Mouse (Mus musculus): ENCODE results near the gene Upf3b. TPM values are rescaled to one million over a fixed set of nuclear protein-coding genes. Genes with fewer than 3 reads are reported as not detected.
"Not testable (repeated sequence)": the region's sequence is repeated elsewhere in the genome, so short reads cannot be mapped to it uniquely, and the experiment has no call there.

Upf3b gene
- polyA plus RNA-seq, 1 experiment: 6.3 TPM

GRCm38 (mm10) chrX:37080345-37080744 is 29.8 kb downstream of the Upf3b start:
- DNase-seq (ENCODE audit: low read depth): not testable (repeated sequence)

GRCm38 (mm10) chrX:37076651-37077050 is 33.5 kb downstream of the Upf3b start:
- DNase-seq (ENCODE audit: low read depth): no peak

DNA sequence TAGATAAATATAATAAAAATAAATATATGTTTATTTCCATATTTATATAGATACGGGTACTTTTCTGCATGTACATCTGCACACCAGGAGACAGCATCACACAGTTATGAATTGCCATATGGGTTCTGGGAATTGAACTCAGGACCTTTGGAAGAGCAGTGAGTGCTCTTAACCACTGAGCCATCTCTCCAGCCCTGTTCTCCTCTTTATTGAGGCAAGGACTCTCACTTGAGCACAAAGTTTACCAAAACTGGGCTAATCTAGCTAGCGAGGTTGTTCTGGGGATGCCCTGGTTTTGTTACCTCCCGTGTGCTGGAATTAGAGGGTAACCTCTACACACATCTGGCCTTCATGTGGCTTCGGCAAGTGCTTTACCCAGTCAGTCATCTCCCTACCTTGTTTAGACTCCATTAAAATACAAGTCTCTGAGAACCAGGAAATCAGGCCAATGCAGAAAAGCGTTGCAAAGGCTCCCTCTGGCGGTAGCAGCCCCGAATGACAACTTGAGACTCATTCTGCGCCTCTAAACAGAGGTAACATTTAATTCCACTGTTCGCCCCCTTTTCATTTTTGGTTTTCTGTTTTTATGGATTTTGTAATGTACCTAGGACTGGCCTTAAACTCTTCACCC is 35.7 kb downstream of the Upf3b start:
- DNase-seq (ENCODE audit: low read depth): no peak

- DNase-seq (ENCODE audit: low read depth): no peak
These were observed 41.4 kb downstream of the Upf3b start for GRCm38 (mm10) chrX:37068766-37069165.

DNA sequence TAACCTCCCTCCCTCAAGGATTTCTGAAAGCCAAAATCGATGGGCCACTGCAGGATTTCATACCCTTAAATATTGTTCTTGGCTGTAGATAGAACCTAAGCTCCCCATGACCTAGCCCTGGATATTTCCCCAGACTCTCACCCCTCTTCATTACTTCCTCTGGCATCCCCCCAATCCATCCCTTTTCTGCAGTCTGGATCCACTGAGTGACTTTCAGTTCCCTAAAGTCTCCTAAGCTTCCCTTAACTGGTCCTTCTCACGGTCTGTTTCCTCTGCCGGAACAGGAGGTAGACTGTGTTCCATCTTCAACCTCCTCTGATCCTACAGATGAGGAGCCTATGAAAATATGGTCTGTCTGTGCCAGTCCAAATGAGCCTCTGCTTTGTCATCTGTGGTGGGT is 42.8 kb downstream of the Upf3b start:
- no peak for DNase-seq (ENCODE audit: low read depth)

DNA sequence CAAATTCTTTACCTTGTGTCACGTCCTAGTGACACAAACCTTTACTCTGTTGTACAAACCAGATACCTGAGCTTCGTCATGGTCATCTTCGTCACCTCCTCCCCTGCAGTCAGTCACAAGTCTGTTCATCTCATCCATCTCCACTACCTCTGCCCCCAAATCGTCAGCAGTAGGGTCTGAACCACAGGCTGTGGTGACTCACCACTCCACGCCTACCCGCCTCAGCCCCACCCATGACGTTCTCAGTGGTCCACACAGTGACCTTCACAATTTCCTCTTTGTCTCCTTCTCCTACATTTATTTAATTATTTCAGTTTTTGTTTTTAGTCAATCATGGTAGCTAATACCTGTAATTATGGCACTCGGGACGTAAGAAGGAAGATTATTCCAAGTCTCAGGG is 46.2 kb downstream of the Upf3b start:
- no peak for DNase-seq (ENCODE audit: low read depth)

DNA sequence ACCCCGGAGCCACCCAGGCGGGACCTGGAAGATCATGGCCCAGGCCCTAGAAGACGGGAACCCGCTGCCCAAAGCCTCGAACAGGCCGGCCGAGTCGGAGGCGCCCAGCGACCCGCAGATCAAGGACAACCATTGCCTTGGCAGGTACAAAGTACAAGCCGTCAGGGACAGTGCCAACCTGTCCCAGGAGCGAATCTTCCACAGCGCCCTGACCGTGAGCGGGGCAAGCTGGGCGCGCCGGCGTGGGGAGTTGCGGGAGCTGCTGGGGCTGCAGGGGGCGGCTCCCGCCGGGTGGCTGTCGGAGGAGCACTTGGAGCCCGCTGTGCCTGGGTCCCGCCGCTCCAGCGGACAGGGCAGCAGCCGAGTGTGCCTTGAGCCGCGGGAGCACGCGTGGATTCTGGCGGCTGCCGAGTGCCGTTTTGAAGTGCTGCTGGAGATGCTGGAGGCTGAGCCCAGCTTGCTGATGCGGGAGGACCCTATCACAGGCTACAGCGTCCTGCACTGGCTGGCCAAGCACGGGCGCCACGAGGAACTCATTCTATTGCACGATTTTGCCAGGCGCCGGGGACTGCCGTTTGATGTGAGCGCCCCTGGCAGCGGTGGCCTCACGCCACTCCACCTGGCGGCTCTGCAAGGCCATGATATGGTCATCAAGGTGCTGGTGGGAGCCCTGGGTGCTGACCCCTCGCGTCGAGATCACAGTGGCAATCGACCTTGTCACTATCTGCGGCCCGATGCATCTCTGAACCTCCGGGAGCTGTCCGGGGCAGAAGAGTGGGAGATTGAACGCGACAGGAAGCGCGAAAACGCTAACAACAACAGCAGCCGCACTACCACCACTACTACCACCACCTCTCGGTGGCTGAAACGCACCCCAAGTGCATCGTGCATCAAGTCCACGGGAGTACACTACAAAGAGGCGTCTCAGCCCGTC is 61.0 kb downstream of the Upf3b start:
- no peak for DNase-seq (ENCODE audit: low read depth)

DNA sequence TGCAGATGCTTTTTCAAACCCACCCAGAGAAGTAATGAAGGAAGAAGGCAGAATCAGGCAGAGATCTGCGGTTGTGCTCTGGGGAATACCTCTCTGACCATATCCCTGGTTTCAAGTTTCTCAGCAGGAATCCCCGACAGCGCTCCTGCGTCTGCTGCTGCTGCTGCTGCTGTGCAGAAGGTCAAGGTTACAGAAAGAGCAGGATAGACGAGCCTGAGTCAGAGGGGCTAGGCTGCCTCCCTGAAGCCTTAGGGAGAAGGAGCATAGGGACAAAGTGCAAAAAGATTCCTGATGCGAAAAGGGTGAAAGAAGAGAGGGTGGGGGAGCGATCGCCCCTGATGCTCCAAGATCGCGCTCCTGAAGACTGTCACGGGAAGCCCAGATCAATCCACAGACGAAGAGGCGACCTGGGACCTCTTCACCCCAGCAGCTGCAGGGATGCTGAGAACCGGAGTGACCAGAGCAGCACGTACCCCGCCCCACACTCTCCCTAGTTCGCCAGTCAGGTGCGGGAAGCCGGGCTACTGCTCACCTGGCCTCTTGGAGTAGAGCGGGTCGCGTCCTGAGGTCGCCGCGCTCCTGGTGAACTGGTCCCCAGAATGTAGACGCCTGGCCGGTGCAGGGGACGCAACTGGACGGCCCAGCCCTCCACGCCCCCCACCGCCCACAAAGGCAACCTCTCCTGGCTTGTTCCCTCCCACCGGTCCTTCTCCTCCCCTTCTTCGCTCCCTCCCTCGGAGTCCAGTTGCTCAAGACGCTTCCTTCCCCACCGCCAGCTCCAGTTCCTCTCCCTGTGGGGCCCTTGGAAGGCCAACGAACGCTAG is 61.8 kb downstream of the Upf3b start, which contains the start of gene Sowahd:
Gene Sowahd (plus strand): TSS at position 780 of the 824 bp plus-strand sequence.
- no peak for DNase-seq (ENCODE audit: low read depth)

- no peak for DNase-seq (ENCODE audit: low read depth)
These were observed 67.4 kb downstream of the Upf3b start for GRCm38 (mm10) chrX:37042726-37043125.

Other genes with a start within 250 kb of the Upf3b start
- 27.5 and 34.6 TPM in 2 replicates for gene Ube2a, start 236.4 kb downstream of the Upf3b start, polyA plus RNA-seq (2012; rRNA removed)
- 14.5 and 32.0 TPM in 2 replicates for gene C330007P06Rik, start 236.2 kb downstream of the Upf3b start, polyA plus RNA-seq (2012; rRNA removed)
- 1.2 and 1.9 TPM in 2 replicates for gene Nkrf, start 207.4 kb downstream of the Upf3b start, polyA plus RNA-seq (2012; rRNA removed)
- 4.5 and 5.2 TPM in 2 replicates for gene Sept6, start 118.5 kb downstream of the Upf3b start, polyA plus RNA-seq (2012; rRNA removed)
- 0.08 TPM in 1 of 2 replicates, not detected in the other for gene Sowahd, start 61.5 kb downstream of the Upf3b start, polyA plus RNA-seq (2012; rRNA removed)
- 89.9 and 144 TPM in 2 replicates for gene Rpl39, start 24.9 kb downstream of the Upf3b start, polyA plus RNA-seq (2012; rRNA removed)
- 1.9 and 2.6 TPM in 2 replicates for gene Nkap, start 16.5 kb upstream of the Upf3b start, polyA plus RNA-seq (2012; rRNA removed)
- gene Akap14, start 58.5 kb upstream of the Upf3b start, polyA plus RNA-seq (2012; rRNA removed): 0.05 and 0.27 TPM in 2 replicates
- gene Ndufa1, start 80.8 kb upstream of the Upf3b start, polyA plus RNA-seq (2012; rRNA removed): 695 and 780 TPM in 2 replicates
- 2.1 and 2.7 TPM in 2 replicates for gene Rnf113a1, start 80.9 kb upstream of the Upf3b start, polyA plus RNA-seq (2012; rRNA removed)
- not detected in 2 replicates for gene Gm9, start 100.7 kb upstream of the Upf3b start, polyA plus RNA-seq (2012; rRNA removed)
- gene Rhox1, start 111.9 kb upstream of the Upf3b start, polyA plus RNA-seq (2012; rRNA removed): not detected in 2 replicates
- not detected in 2 replicates for gene Rhox2a, start 134.7 kb upstream of the Upf3b start, polyA plus RNA-seq (2012; rRNA removed)
- gene Rhox3a, start 139.6 kb upstream of the Upf3b start, polyA plus RNA-seq (2012; rRNA removed): not detected in 2 replicates
- not detected in 2 replicates for gene Rhox4a, start 155.0 kb upstream of the Upf3b start, polyA plus RNA-seq (2012; rRNA removed)